Mouse (Mus musculus): ENCODE measurements around the gene F13a1.

- no peak for TF ChIP-seq CTCF (IDR thresholded peaks at IDR 0.05; ENCODE audit: extremely low read depth, insufficient read depth, insufficient read length, insufficient replicate concordance)
- no peak for TF ChIP-seq POLR2A (IDR thresholded peaks at IDR 0.05; ENCODE audit: low read depth, low read length)
Observed at GRCm38 (mm10) chr13:36885973-36886372, 164.1 kb downstream of the F13a1 start.
